In genomic region chrY:1285735-1286134, GRCm38 (mm10) we compare ENCODE assay signal across 8 mouse cellular contexts. TPM values are rescaled to one million over a fixed set of nuclear protein-coding genes. Genes with fewer than 3 reads are reported as not detected.
DNase-seq lines count a peak whose midpoint lies in the region; ATAC-seq and TF ChIP-seq lines count a peak whose summit lies in the region.

No protein-coding gene starts in this region.

- ATAC-seq in embryonic facial prominence, embryonic 11.5 days (replicated peaks; ENCODE audit: insufficient number of reproducible peaks, low FRiP score, low TSS enrichment, low read depth) = no peak
- no peak for ATAC-seq in heart, embryonic 16.5 days (replicated peaks; ENCODE audit: extremely low read depth, insufficient read depth, low FRiP score)
- peak; percentile 15; the same call in 1 of the 2 replicates for ATAC-seq in limb, embryonic 13.5 days (ENCODE audit: low FRiP score, low read depth)
- ATAC-seq in midbrain, embryonic 14.5 days (ENCODE audit: low FRiP score, low TSS enrichment) = no peak

- no peak overlapping the region for H3K4me2 ChIP-seq in embryonic facial prominence, embryonic 11.5 days (ENCODE audit: low read depth, low read length)
- H3K4me2 ChIP-seq in heart, embryonic 16.5 days (ENCODE audit: low read depth, low read length) = peak overlapping the region; percentile 30; the same call in 1 of the 2 replicates
- H3K4me2 ChIP-seq in limb, embryonic 13.5 days (replicated peaks) = peak overlapping the region; percentile 51
- H3K4me2 ChIP-seq in midbrain, embryonic 14.5 days (ENCODE audit: low read length) = peak overlapping the region; percentile 40

- peak overlapping the region; percentile 41 for H3K9ac ChIP-seq in embryonic facial prominence, embryonic 11.5 days (replicated peaks; ENCODE audit: low read length)
- H3K9ac ChIP-seq in heart, embryonic 16.5 days (ENCODE audit: low read length) = peak overlapping the region; percentile 66
- peak overlapping the region; percentile 59 for H3K9ac ChIP-seq in limb, embryonic 13.5 days
- H3K9ac ChIP-seq in midbrain, embryonic 14.5 days (replicated peaks; ENCODE audit: low read length) = no peak overlapping the region; the same call in 1 of the 2 replicates

- H3K27ac ChIP-seq in thymus, adult 2 months (ENCODE audit: control insufficient read depth, insufficient read depth, low read length) = peak overlapping the region; percentile 83
- H3K27ac ChIP-seq in embryonic facial prominence, embryonic 11.5 days (replicated peaks; ENCODE audit: low read depth, low read length) = no peak overlapping the region
- H3K27ac ChIP-seq in heart, embryonic 16.5 days (ENCODE audit: low read length) = peak overlapping the region; percentile 74; the same call in 1 of the 2 replicates
- H3K27ac ChIP-seq in limb, embryonic 13.5 days = peak overlapping the region; percentile 65; the same call in 1 of the 2 replicates
- 0 out of 2 replicates have a peak overlapping the region, but pooled peaks have one; percentile 37 for H3K27ac ChIP-seq in midbrain, embryonic 14.5 days (replicated peaks; ENCODE audit: low read depth, low read length)

- no peak for TF ChIP-seq POLR2A in thymus, adult 2 months (IDR thresholded peaks at IDR 0.05; ENCODE audit: control insufficient read depth, extremely low read depth, insufficient read depth, low read length, poor library complexity)

- TF ChIP-seq CTCF in thymus, adult 2 months (IDR thresholded peaks at IDR 0.05; ENCODE audit: borderline replicate concordance, control insufficient read depth, extremely low read depth, insufficient read depth, low read length, poor library complexity) = no peak

- no peaks in the 10 kb centered on the region for H3K9me3 ChIP-seq in embryonic facial prominence, embryonic 11.5 days (replicated peaks; ENCODE audit: control insufficient read depth, low read length)
- H3K9me3 ChIP-seq in heart, embryonic 16.5 days (replicated peaks; ENCODE audit: control insufficient read depth, low read length) = no peaks in the 10 kb centered on the region
- no peaks in the 10 kb centered on the region for H3K9me3 ChIP-seq in limb, embryonic 13.5 days
- H3K9me3 ChIP-seq in midbrain, embryonic 14.5 days (ENCODE audit: control insufficient read depth, low read length) = no peaks in the 10 kb centered on the region

- WGBS in thymus, adult 2 months = 6% methylated on average over 12 of the region's 12 CpGs
- WGBS in embryonic facial prominence, embryonic 11.5 days = 7% methylated on average over 5 of the region's 12 CpGs
- WGBS in heart, embryonic 16.5 days = 2% methylated on average over 11 of the region's 12 CpGs
- under 1% methylated on average over 12 of the region's 12 CpGs for WGBS in limb, embryonic 13.5 days
- 13% methylated on average over 12 of the region's 12 CpGs for WGBS in midbrain, embryonic 14.5 days

- H3K36me3 ChIP-seq in thymus, adult 2 months (ENCODE audit: control insufficient read depth, insufficient read depth, low read length) = no peaks in the 10 kb centered on the region
- no peaks in the 10 kb centered on the region for H3K36me3 ChIP-seq in embryonic facial prominence, embryonic 11.5 days (replicated peaks; ENCODE audit: control insufficient read depth, insufficient read depth, low read depth, low read length)
- H3K36me3 ChIP-seq in heart, embryonic 16.5 days (ENCODE audit: control insufficient read depth, insufficient read depth) = no peaks in the 10 kb centered on the region
- H3K36me3 ChIP-seq in limb, embryonic 13.5 days = no peaks in the 10 kb centered on the region
- no peaks in the 10 kb centered on the region for H3K36me3 ChIP-seq in midbrain, embryonic 14.5 days (ENCODE audit: control insufficient read depth, insufficient read depth, low read length)

- DNase-seq in thymus, adult 2 months = peak; percentile 10
- DNase-seq in thymus, adult 18-20 months = no peak
- peak; percentile 9 for DNase-seq in embryonic facial prominence, embryonic 11.5 days (ENCODE audit: low spot score)
- DNase-seq in midbrain, embryonic 14.5 days = no peak
- DNase-seq in testis, postnatal 10 days (ENCODE audit: low spot score) = peak; percentile 34
- no peak for DNase-seq in urinary bladder, adult 18-20 months (ENCODE audit: low spot score in 2 of 2)

- H3K4me3 ChIP-seq in thymus, adult 2 months (ENCODE audit: control insufficient read depth, insufficient read depth, low read length) = peak overlapping the region; percentile 57
- H3K4me3 ChIP-seq in embryonic facial prominence, embryonic 11.5 days (ENCODE audit: low read depth, low read length) = peak overlapping the region; percentile 33
- H3K4me3 ChIP-seq in heart, embryonic 16.5 days (ENCODE audit: low read length) = peak overlapping the region; percentile 56
- H3K4me3 ChIP-seq in limb, embryonic 13.5 days = peak overlapping the region; percentile 45
- peak overlapping the region; percentile 37 for H3K4me3 ChIP-seq in midbrain, embryonic 14.5 days (replicated peaks; ENCODE audit: low read depth, low read length)

- no peaks in the 10 kb centered on the region for H3K27me3 ChIP-seq in thymus, adult 2 months (ENCODE audit: control insufficient read depth, insufficient read depth, low read length)
- H3K27me3 ChIP-seq in embryonic facial prominence, embryonic 11.5 days (ENCODE audit: control insufficient read depth, insufficient read depth, low read length) = no peaks in the 10 kb centered on the region
- H3K27me3 ChIP-seq in heart, embryonic 16.5 days (ENCODE audit: control insufficient read depth, insufficient read depth, low read length) = no peaks in the 10 kb centered on the region
- H3K27me3 ChIP-seq in limb, embryonic 13.5 days = no peaks in the 10 kb centered on the region
- H3K27me3 ChIP-seq in midbrain, embryonic 14.5 days (ENCODE audit: control insufficient read depth, insufficient read depth, low read length) = no peaks in the 10 kb centered on the region

- H3K4me1 ChIP-seq in thymus, adult 2 months (replicated peaks; ENCODE audit: control insufficient read depth, insufficient read depth, low read length) = no peaks in the 10 kb centered on the region
- H3K4me1 ChIP-seq in embryonic facial prominence, embryonic 11.5 days (ENCODE audit: control insufficient read depth, insufficient read depth, low read length) = no peaks in the 10 kb centered on the region
- H3K4me1 ChIP-seq in heart, embryonic 16.5 days (ENCODE audit: control insufficient read depth, insufficient read depth, low read length) = no peaks in the 10 kb centered on the region
- no peaks in the 10 kb centered on the region for H3K4me1 ChIP-seq in limb, embryonic 13.5 days
- no peaks in the 10 kb centered on the region for H3K4me1 ChIP-seq in midbrain, embryonic 14.5 days (ENCODE audit: control insufficient read depth, insufficient read depth, low read length)

RNA-seq across cellular contexts. Expression of gene Ddx3y, which starts 0.7 kb away (rescaled TPM):
- 3.3 TPM in 1 of 2 replicates, not detected in the other for polyA plus RNA-seq in thymus, adult 2 months (2012; rRNA removed)
- polyA plus RNA-seq in embryonic facial prominence, embryonic 11.5 days (2014; fragmentation: Nextera tagmentation; extraction: Ambion mirVana) = 19.8 and 24.2 TPM in 2 replicates
- 13.2 and 17.4 TPM in 2 replicates for polyA plus RNA-seq in heart, embryonic 16.5 days (2015; fragmentation: Nextera tagmentation; extraction: Ambion mirVana)
- 31.4 and 35.3 TPM in 2 replicates for polyA plus RNA-seq in limb, embryonic 13.5 days (2015; fragmentation: Nextera tagmentation; extraction: Ambion mirVana)
- polyA plus RNA-seq in midbrain, embryonic 14.5 days (2014; fragmentation: Nextera tagmentation; extraction: Ambion mirVana) = 27.5 TPM in 1 of 2 replicates, not detected in the other

RNA-seq across cellular contexts. Expression of gene Uty, which starts 40.2 kb away (rescaled TPM):
- polyA plus RNA-seq in thymus, adult 2 months (2012; rRNA removed) = 3.3 TPM in 1 of 2 replicates, not detected in the other
- polyA plus RNA-seq in embryonic facial prominence, embryonic 11.5 days (2014; fragmentation: Nextera tagmentation; extraction: Ambion mirVana) = 10.1 and 14.2 TPM in 2 replicates
- polyA plus RNA-seq in heart, embryonic 16.5 days (2015; fragmentation: Nextera tagmentation; extraction: Ambion mirVana) = 5.4 and 8.1 TPM in 2 replicates
- polyA plus RNA-seq in limb, embryonic 13.5 days (2015; fragmentation: Nextera tagmentation; extraction: Ambion mirVana) = 15.1 and 17.3 TPM in 2 replicates
- 20.4 TPM in 1 of 2 replicates, not detected in the other for polyA plus RNA-seq in midbrain, embryonic 14.5 days (2014; fragmentation: Nextera tagmentation; extraction: Ambion mirVana)

Comparison
In these comparisons a context has a peak if more than half of its experiments do, and no peak if none do; other contexts are left out.
1. DNase-seq: peak in thymus, adult 2 months (single experiment), embryonic facial prominence, embryonic 11.5 days (single experiment) and testis, postnatal 10 days (single experiment); none in thymus, adult 18-20 months (0 of 2), midbrain, embryonic 14.5 days (single experiment) and urinary bladder, adult 18-20 months (0 of 2).
2. Peak in every context shown above with its lines, with median percentiles within 50 percentile points of each other: H3K4me3 ChIP-seq.